Mouse (Mus musculus) left cerebral cortex, postnatal 36 days (tissue): ENCODE results near the gene Ak2. TPM values are rescaled to one million over a fixed set of nuclear protein-coding genes. Genes with fewer than 3 reads are reported as not detected.

Source experiments
- DNase-seq, 2 experiments: peaks; one replicate each; pipeline ENCODE4 v3.0.0; 2021 to 2022; ENCODE audit warnings: low spot score in 2 of 2, mixed read lengths in 1 of 2
- intact Hi-C: fragments of 180-260 bp; cut with DNase I; formaldehyde crosslinking; loops from one replicate; pipeline ENCODE4 v1.15.1; 2025
- total RNA-seq, 2 experiments: library from RNA; stranded (reverse); gene quantifications; 2 replicates each; pipeline ENCODE4 v1.2.3; 2021

Gene Ak2
- total RNA-seq, 2 experiments from 2014 or later = 22.5 to 24.7 TPM

- no peak for DNase-seq
- intact Hi-C loops = no loop called here
Measured at GRCm38 (mm10) chr4:128998401-128998800, 6.6 kb downstream of the Ak2 start.

- intact Hi-C loops = no loop called here
- DNase-seq = no peak
Measured at GRCm38 (mm10) chr4:129000786-129001185, 9.0 kb downstream of the Ak2 start.

- intact Hi-C loops = no loop called here
- no peak for DNase-seq
Measured at GRCm38 (mm10) chr4:129003720-129004119, 12.0 kb downstream of the Ak2 start.

GRCm38 (mm10) chr4:129008006-129008519 lies 16.3 kb downstream of the Ak2 start:
- DNase-seq = no peak
- intact Hi-C loops = no loop called here

- intact Hi-C loops = no loop called here
- no peak for DNase-seq
Measured at GRCm38 (mm10) chr4:129008672-129009071, 16.9 kb downstream of the Ak2 start.

- DNase-seq = no peak
- intact Hi-C loops = no loop called here
Measured at GRCm38 (mm10) chr4:129009521-129009920, 17.8 kb downstream of the Ak2 start.

GRCm38 (mm10) chr4:129011604-129012121 lies 19.9 kb downstream of the Ak2 start:
- no peak for DNase-seq
- intact Hi-C loops = no loop called here

- no peak for DNase-seq
- intact Hi-C loops = no loop called here
Measured at GRCm38 (mm10) chr4:129013151-129013864, 21.6 kb downstream of the Ak2 start.

GRCm38 (mm10) chr4:129016329-129016728 lies 24.6 kb downstream of the Ak2 start:
- no peak for DNase-seq
- intact Hi-C loops = loop anchor here (5.0 kb wide), 1 partner anchor 44 kb away; no protein-coding TSS in a partner anchor

- no peak for DNase-seq
- intact Hi-C loops = loop anchor here (5.0 kb wide), 1 partner anchor 45 kb away; no protein-coding TSS in a partner anchor
Measured at GRCm38 (mm10) chr4:129017150-129017549, 25.4 kb downstream of the Ak2 start.

GRCm38 (mm10) chr4:129018788-129019435 lies 27.2 kb downstream of the Ak2 start:
- DNase-seq = no peak
- intact Hi-C loops = loop anchor here (5.0 kb wide), 1 partner anchor 47 kb away; no protein-coding TSS in a partner anchor

GRCm38 (mm10) chr4:129019788-129020187 lies 28.0 kb downstream of the Ak2 start:
- DNase-seq = peak; percentile 21 to 53
- intact Hi-C loops = loop anchor here (1.0 to 5.0 kb wide), 2 partner anchors 28 to 47 kb away; no protein-coding TSS in a partner anchor

GRCm38 (mm10) chr4:129020454-129020853 lies 28.7 kb downstream of the Ak2 start:
- peak; percentile 59 to 71 for DNase-seq
- intact Hi-C loops = loop anchor here (1.0 kb wide), 1 partner anchor 27 kb away; no protein-coding TSS in a partner anchor

- no peak for DNase-seq
- intact Hi-C loops = no loop called here
Measured at GRCm38 (mm10) chr4:129021426-129021825, 29.7 kb downstream of the Ak2 start.

GRCm38 (mm10) chr4:129021886-129022285 lies 30.1 kb downstream of the Ak2 start:
- no peak for DNase-seq
- intact Hi-C loops = no loop called here

GRCm38 (mm10) chr4:129023884-129024283 lies 32.1 kb downstream of the Ak2 start:
- intact Hi-C loops = no loop called here
- no peak for DNase-seq

GRCm38 (mm10) chr4:129024775-129025174 lies 33.0 kb downstream of the Ak2 start:
- no peak for DNase-seq
- intact Hi-C loops = no loop called here

GRCm38 (mm10) chr4:129025707-129026106 lies 33.9 kb downstream of the Ak2 start:
- DNase-seq = no peak
- intact Hi-C loops = no loop called here

GRCm38 (mm10) chr4:129030746-129031145 lies 39.0 kb downstream of the Ak2 start:
- intact Hi-C loops = no loop called here
- no peak for DNase-seq

GRCm38 (mm10) chr4:129031408-129031965 lies 39.7 kb downstream of the Ak2 start:
- DNase-seq = no peak
- intact Hi-C loops = no loop called here
